Mouse (Mus musculus) stomach, postnatal 0 days (tissue): Measurements from ENCODE around the gene Ghrl.

Source experiments
- CTCF ChIP-seq: IDR thresholded peaks from 2 replicates; pipeline ENCODE4 v1.5.1; 2016; ENCODE audit warnings: antibody characterized with exemption, low read depth, mild to moderate bottlenecking, moderate library complexity
- EP300 ChIP-seq: optimal IDR thresholded peaks from 2 replicates; pipeline ENCODE3; 2016; ENCODE audit warnings: antibody characterized with exemption

GRCm38 (mm10) chr6:113748351-113748750 is 28.7 kb upstream of the Ghrl start:
- TF ChIP-seq EP300 (no peak), CTCF (no peak)
